Mouse (Mus musculus) MEL (cell line): ENCODE results near the gene Aak1. TPM values are rescaled to one million over a fixed set of nuclear protein-coding genes. Genes with fewer than 3 reads are reported as not detected.

Experiments used
- DNase-seq: peaks from one replicate; pipeline ENCODE4 v3.0.0; 2011; ENCODE audit warnings: low read depth, low spot score
- H3K27ac ChIP-seq: 2 replicates; pipeline ENCODE4 v1.5.1; 2012; ENCODE audit warnings: low read depth, mild to moderate bottlenecking, control low read depth, low read length, moderate library complexity; ENCODE audit not compliant: control insufficient read depth
- H3K27me3 ChIP-seq, 2 experiments: fragments of 150-350 bp in 1 of 2; sonication (generic) in 1 of 2; 2 replicates each; pipeline ENCODE4 v1.6.1; 2012; ENCODE audit warnings: low read length in 2 of 2, mild to moderate bottlenecking in 2 of 2, improper control_type of control experiment in 1 of 2, moderate library complexity in 1 of 2; ENCODE audit not compliant: insufficient read depth in 2 of 2, control insufficient read depth in 1 of 2
- H3K36me3 ChIP-seq, 2 experiments: 2 replicates each; pipeline ENCODE4 v1.6.1; 2012 to 2014; ENCODE audit warnings: low read length in 2 of 2, improper control_type of control experiment in 1 of 2, inconsistent platforms in 1 of 2, mild to moderate bottlenecking in 1 of 2; ENCODE audit not compliant: insufficient read depth in 2 of 2, control insufficient read depth in 1 of 2
- H3K4me1 ChIP-seq, 2 experiments: fragments of 150-350 bp in 1 of 2; sonication (generic) in 1 of 2; 2 replicates each; pipeline ENCODE4 v1.6.1; 2012; ENCODE audit warnings: low read length in 2 of 2, improper control_type of control experiment in 1 of 2, mild to moderate bottlenecking in 1 of 2; ENCODE audit not compliant: insufficient read depth in 2 of 2, control insufficient read depth in 1 of 2
- H3K4me3 ChIP-seq, 2 experiments: fragments of 150-350 bp in 1 of 2; sonication (generic) in 1 of 2; 2 replicates each; pipeline ENCODE4 v1.5.1; 2012; ENCODE audit warnings: low read depth in 2 of 2, low read length in 2 of 2, mild to moderate bottlenecking in 2 of 2, moderate library complexity in 2 of 2, control low read depth in 1 of 2, improper control_type of control experiment in 1 of 2; ENCODE audit not compliant: control insufficient read depth in 1 of 2, insufficient read depth in 1 of 2
- H3K79me2 ChIP-seq: 2 replicates; pipeline ENCODE4 v1.6.1; 2012; ENCODE audit warnings: mild to moderate bottlenecking, low read length, moderate library complexity; ENCODE audit not compliant: control insufficient read depth, poor library complexity, insufficient read depth
- H3K9ac ChIP-seq: 2 replicates; pipeline ENCODE4 v1.6.1; 2012; ENCODE audit warnings: low read depth, mild to moderate bottlenecking, control low read depth, low read length, moderate library complexity; ENCODE audit not compliant: control insufficient read depth, poor library complexity, severe bottlenecking
- H3K9me3 ChIP-seq: fragments of 150-350 bp; sonication (generic); replicated peaks from 2 replicates; pipeline ENCODE4 v1.6.1; 2012; ENCODE audit warnings: mild to moderate bottlenecking, low read length, improper control_type of control experiment, moderate library complexity; ENCODE audit not compliant: insufficient read depth
- E2F4 ChIP-seq: IDR thresholded peaks from 2 replicates; pipeline ENCODE4 v1.6.1; 2011; ENCODE audit warnings: low read depth, low read length, improper control_type of control experiment, borderline replicate concordance
- ETS1 ChIP-seq: IDR thresholded peaks from 2 replicates; pipeline ENCODE4 v1.6.1; 2012; ENCODE audit warnings: low read depth, mild to moderate bottlenecking, inconsistent platforms, low read length, improper control_type of control experiment, moderate library complexity
- GATA1 ChIP-seq: IDR thresholded peaks from 2 replicates; pipeline ENCODE4 v1.6.1; 2011; ENCODE audit warnings: low read depth, low read length, improper control_type of control experiment
- HCFC1 ChIP-seq: IDR thresholded peaks from 2 replicates; pipeline ENCODE4 v1.6.1; 2012; ENCODE audit warnings: low read depth, mild to moderate bottlenecking, inconsistent platforms, low read length, improper control_type of control experiment, moderate library complexity
- JUND ChIP-seq: IDR thresholded peaks from 2 replicates; pipeline ENCODE4 v1.6.1; 2011; ENCODE audit warnings: low read depth, mild to moderate bottlenecking, improper control_type of control experiment, low read length
- KAT2A ChIP-seq: conservative IDR thresholded peaks from 2 replicates; pipeline ENCODE4 v1.6.1; 2012; ENCODE audit warnings: low read depth, low read length, improper control_type of control experiment, inconsistent platforms
- MAZ ChIP-seq: IDR thresholded peaks from 2 replicates; pipeline ENCODE4 v1.6.1; 2012; ENCODE audit warnings: low read depth, mild to moderate bottlenecking, inconsistent platforms, low read length, improper control_type of control experiment
- MEF2A ChIP-seq: IDR thresholded peaks from 2 replicates; pipeline ENCODE4 v1.6.1; 2014; ENCODE audit warnings: low read depth, mild to moderate bottlenecking, inconsistent platforms, low read length, improper control_type of control experiment; ENCODE audit not compliant: poor library complexity, insufficient replicate concordance, severe bottlenecking; ENCODE audit errors: extremely low read depth
- MXI1 ChIP-seq: IDR thresholded peaks from 2 replicates; pipeline ENCODE4 v1.6.1; 2011; ENCODE audit warnings: mild to moderate bottlenecking, low read depth, low read length, improper control_type of control experiment
- NELFE ChIP-seq: IDR thresholded peaks from 2 replicates; pipeline ENCODE4 v1.6.1; 2011; ENCODE audit warnings: low read depth, low read length, improper control_type of control experiment
- RAD21 ChIP-seq: IDR thresholded peaks from 2 replicates; pipeline ENCODE4 v1.6.1; 2011; ENCODE audit warnings: mild to moderate bottlenecking, low read depth, low read length, improper control_type of control experiment
- SIN3A ChIP-seq: IDR thresholded peaks from 2 replicates; pipeline ENCODE4 v1.6.1; 2012; ENCODE audit warnings: low read length, improper control_type of control experiment, inconsistent platforms
- SMC3 ChIP-seq: IDR thresholded peaks from 2 replicates; pipeline ENCODE4 v1.6.1; 2011; ENCODE audit warnings: low read depth, low read length, improper control_type of control experiment
- TAL1 ChIP-seq: IDR thresholded peaks from 2 replicates; pipeline ENCODE4 v1.6.1; 2012; ENCODE audit warnings: mild to moderate bottlenecking, inconsistent platforms, low read length, moderate library complexity, mixed read lengths
- TBP ChIP-seq: IDR thresholded peaks from 2 replicates; pipeline ENCODE4 v1.8.0; 2011; ENCODE audit warnings: low read depth, low read length, improper control_type of control experiment
- USF2 ChIP-seq, 2 experiments: IDR thresholded peaks; 2 replicates each; pipeline ENCODE4 v1.6.1; 2011 to 2012; ENCODE audit warnings: improper control_type of control experiment in 2 of 2, low read length in 2 of 2, borderline replicate concordance in 1 of 2, inconsistent platforms in 1 of 2, low read depth in 1 of 2, mild to moderate bottlenecking in 1 of 2; ENCODE audit not compliant: insufficient read depth in 1 of 2
- ZC3H11A ChIP-seq: IDR thresholded peaks from 2 replicates; pipeline ENCODE4 v1.6.1; 2012; ENCODE audit warnings: low read depth, mild to moderate bottlenecking, inconsistent platforms, low read length, improper control_type of control experiment
- ZMIZ1 ChIP-seq: IDR thresholded peaks from 2 replicates; pipeline ENCODE4 v1.6.1; 2012; ENCODE audit warnings: low read depth, mild to moderate bottlenecking, inconsistent platforms, low read length, improper control_type of control experiment, moderate library complexity
- polyA plus RNA-seq, 2 experiments: library from polyadenylated mRNA; stranded (reverse) in 1 of 2; unstranded in 1 of 2; fragments of >175 nt in 1 of 2; fragments of >200 nt in 1 of 2; gene quantifications; 2 replicates each; pipeline versions ENCODE4 v1.2.1 to v1.2.4; 2012; ENCODE audit warnings: low replicate concordance in 2 of 2, low read depth in 1 of 2; ENCODE audit not compliant: insufficient read length in 2 of 2, insufficient read depth in 1 of 2, missing spikeins in 1 of 2
- total RNA-seq: library from RNA; depleted of rRNA; stranded (reverse); fragments of 300-350 nt; gene quantifications from 2 replicates; pipeline ENCODE4 v1.2.3, GENCODE M21; 2012

The Aak1 gene
- total and polyA plus RNA-seq, 3 experiments: 6.4 to 353 (median 25.4) TPM

- Histone ChIP-seq H3K27me3 (no peaks in the 10 kb centered on the region), H3K9me3 (no peaks in the 10 kb centered on the region), H3K79me2 (no peaks in the 10 kb centered on the region), H3K36me3 (peaks cover 2 to 3% of the 10 kb centered on the region in 2 experiments; a peak in 3 of 4 replicates), H3K4me1 (peaks cover 0 to 3% of the 10 kb centered on the region in 2 experiments; a peak in 2 of 4 replicates), H3K9ac (no peak overlapping the region), H3K4me3 (no peak overlapping the region), H3K27ac (no peak overlapping the region)
- no peak for DNase-seq
- TF ChIP-seq SIN3A: no peak
- no peak for TF ChIP-seq SMC3
- no peak for TF ChIP-seq ZMIZ1
- TF ChIP-seq NELFE: no peak
- no peak for TF ChIP-seq USF2 (IDR thresholded peaks at IDR 0.05; ENCODE audit: borderline replicate concordance in 1 of 2, insufficient read depth in 1 of 2, low read depth in 1 of 2, low read length in 2 of 2)
- no peak for TF ChIP-seq ZC3H11A
Observed at GRCm38 (mm10) chr6:86916157-86916820, 67.0 kb downstream of the Aak1 start.

GRCm38 (mm10) chr6:86917231-86917630 lies 67.9 kb downstream of the Aak1 start:
- TF ChIP-seq E2F4: no peak
- no peak for TF ChIP-seq TBP
- no peak for TF ChIP-seq RAD21
- TF ChIP-seq HCFC1: no peak
- no peak for TF ChIP-seq KAT2A
- TF ChIP-seq JUND: no peak
- TF ChIP-seq MEF2A: no peak
- no peak for TF ChIP-seq MAZ
- no peak for TF ChIP-seq ETS1
- TF ChIP-seq MXI1: no peak
- TF ChIP-seq TAL1: no peak
- no peak for TF ChIP-seq ZC3H11A
- TF ChIP-seq SIN3A: no peak
- no peak for TF ChIP-seq GATA1
- Histone ChIP-seq H3K9me3 (no peaks in the 10 kb centered on the region), H3K4me3 (no peak overlapping the region), H3K36me3 (peaks cover 2 to 3% of the 10 kb centered on the region in 2 experiments; a peak in 3 of 4 replicates), H3K9ac (no peak overlapping the region), H3K4me1 (peaks cover 0 to 3% of the 10 kb centered on the region in 2 experiments; a peak in 2 of 4 replicates), H3K27me3 (no peaks in the 10 kb centered on the region), H3K79me2 (no peaks in the 10 kb centered on the region), H3K27ac (no peak overlapping the region)
- DNase-seq: no peak
